Mouse (Mus musculus): ENCODE results near the gene Adgrg6. TPM values are rescaled to one million over a fixed set of nuclear protein-coding genes. Genes with fewer than 3 reads are reported as not detected.

The Adgrg6 gene
- polyA plus RNA-seq, 1 experiment from 2014 or later: 3.5 TPM

Other genes with a start within 250 kb of the Adgrg6 start
- gene Vta1, start 159.9 kb upstream of the Adgrg6 start, polyA plus RNA-seq (2014; fragmentation: Nextera tagmentation; extraction: Ambion mirVana): 138 and 140 TPM in 2 replicates
- gene Nmbr, start 159.9 kb upstream of the Adgrg6 start, polyA plus RNA-seq (2014; fragmentation: Nextera tagmentation; extraction: Ambion mirVana): 0.52 and 0.59 TPM in 2 replicates
- gene Gje1, start 172.6 kb upstream of the Adgrg6 start, polyA plus RNA-seq (2014; fragmentation: Nextera tagmentation; extraction: Ambion mirVana): 0.18 and 0.75 TPM in 2 replicates